Mouse (Mus musculus): Measurements from ENCODE around the gene Snap25. TPM values are rescaled to one million over a fixed set of nuclear protein-coding genes. Genes with fewer than 3 reads are reported as not detected.

Snap25 gene
- polyA plus RNA-seq, 1 experiment from 2014 or later = 342 TPM

DNA sequence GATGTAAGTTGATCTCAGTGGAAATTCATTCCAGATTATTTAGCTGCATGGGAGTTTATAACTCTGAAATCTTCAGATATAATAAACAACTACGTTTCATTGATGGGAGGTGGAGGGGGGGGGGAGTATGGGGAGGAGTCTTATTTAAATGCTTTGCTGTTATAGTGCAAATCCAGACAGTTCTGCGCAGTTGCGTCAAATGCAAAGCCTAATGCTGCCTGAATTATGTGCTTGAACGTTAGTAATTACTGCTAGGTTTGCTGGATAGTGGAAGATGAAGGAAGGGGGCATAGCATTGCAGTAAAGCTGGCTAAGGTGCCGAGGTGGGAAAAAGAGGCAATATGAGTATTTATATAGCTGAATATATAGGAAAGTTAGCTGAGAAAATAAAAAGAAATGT lies 2.3 kb downstream of the Snap25 start:
- peak overlapping the region; percentile 66 for H3K4me2 ChIP-seq
- WGBS = 33% methylated on average over 5 of the region's 5 CpGs
- H3K9me3 ChIP-seq (replicated peaks) = no peaks in the 10 kb centered on the region
- no peaks in the 10 kb centered on the region for H3K27me3 ChIP-seq (replicated peaks)
- peak overlapping the region; percentile 32 for H3K4me3 ChIP-seq (replicated peaks)
- H3K9ac ChIP-seq (replicated peaks) = peak overlapping the region; percentile 33
- no peak for ATAC-seq (ENCODE audit: low FRiP score)
- 0 out of 2 replicates have a peak overlapping the region, but pooled peaks have one; percentile 34 for H3K27ac ChIP-seq (replicated peaks)
- H3K36me3 ChIP-seq = no peaks in the 10 kb centered on the region
- peaks cover 29% of the 10 kb centered on the region for H3K4me1 ChIP-seq

- no peak overlapping the region for H3K27ac ChIP-seq (replicated peaks)
- ATAC-seq (ENCODE audit: low FRiP score) = no peak
- WGBS = 77% methylated on average over 1 of the region's 1 CpGs
Observed at GRCm38 (mm10) chr2:136716400-136716799, 3.1 kb downstream of the Snap25 start.

DNA sequence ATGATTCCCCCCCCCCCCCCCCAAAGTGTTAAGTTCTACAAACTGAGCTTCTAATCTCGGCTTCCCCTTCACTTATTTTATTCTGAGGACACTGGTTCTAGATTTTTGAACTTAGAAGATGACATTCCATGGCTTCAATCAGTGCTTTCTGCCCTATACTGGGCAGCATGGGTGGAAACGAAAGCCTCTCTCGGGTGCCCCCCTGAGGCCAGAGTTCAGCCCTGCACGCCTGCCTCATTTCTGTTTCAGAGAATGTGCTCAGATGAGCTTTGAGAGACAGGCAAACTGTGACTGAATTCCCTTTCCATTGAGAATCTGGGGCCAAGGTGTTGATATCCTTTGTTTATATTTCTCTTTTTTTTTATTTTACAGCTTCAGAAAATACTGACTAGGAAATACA lies 7.0 kb downstream of the Snap25 start:
- no peak for ATAC-seq (ENCODE audit: low FRiP score)
- no peaks in the 10 kb centered on the region for H3K36me3 ChIP-seq
- H3K4me2 ChIP-seq = no peak overlapping the region
- no peaks in the 10 kb centered on the region for H3K9me3 ChIP-seq (replicated peaks)
- WGBS = 35% methylated on average over 4 of the region's 4 CpGs
- H3K9ac ChIP-seq (replicated peaks) = no peak overlapping the region
- H3K4me1 ChIP-seq = peaks cover 10% of the 10 kb centered on the region; the same call in 1 of the 2 replicates
- no peaks in the 10 kb centered on the region for H3K27me3 ChIP-seq (replicated peaks)
- H3K27ac ChIP-seq (replicated peaks) = no peak overlapping the region
- H3K4me3 ChIP-seq (replicated peaks) = no peak overlapping the region

More at GRCm38 (mm10) chr2:136716400-136716799, 3.1 kb downstream of the Snap25 start:
- H3K4me3 ChIP-seq (replicated peaks) = no peak overlapping the region
- peaks cover 25% of the 10 kb centered on the region for H3K4me1 ChIP-seq
- H3K9ac ChIP-seq (replicated peaks) = no peak overlapping the region
- H3K4me2 ChIP-seq = peak overlapping the region; percentile 66
- H3K36me3 ChIP-seq = no peaks in the 10 kb centered on the region
- H3K27me3 ChIP-seq (replicated peaks) = no peaks in the 10 kb centered on the region
- no peaks in the 10 kb centered on the region for H3K9me3 ChIP-seq (replicated peaks)

GRCm38 (mm10) chr2:136738260-136738659 lies 25.0 kb downstream of the Snap25 start:
- Histone ChIP-seq H3K4me1 (no peaks in the 10 kb centered on the region; the same call in 1 of the 2 replicates), H3K9me3 (replicated peaks) (no peaks in the 10 kb centered on the region), H3K27ac (replicated peaks) (no peak overlapping the region), H3K4me2 (no peak overlapping the region), H3K36me3 (no peaks in the 10 kb centered on the region), H3K27me3 (replicated peaks) (no peaks in the 10 kb centered on the region), H3K4me3 (replicated peaks) (no peak overlapping the region), H3K9ac (replicated peaks) (no peak overlapping the region)
- ATAC-seq (ENCODE audit: low FRiP score) = no peak
- whole genome bisulfite sequencing = 86% methylated on average over 2 of the region's 2 CpGs

- Histone ChIP-seq H3K9ac (replicated peaks) (no peak overlapping the region), H3K4me2 (no peak overlapping the region), H3K4me3 (replicated peaks) (no peak overlapping the region), H3K9me3 (replicated peaks) (no peaks in the 10 kb centered on the region), H3K27me3 (replicated peaks) (no peaks in the 10 kb centered on the region), H3K4me1 (peaks cover 13% of the 10 kb centered on the region), H3K27ac (replicated peaks) (no peak overlapping the region), H3K36me3 (no peaks in the 10 kb centered on the region)
- WGBS = 86% methylated on average over 2 of the region's 2 CpGs
- ATAC-seq (ENCODE audit: low FRiP score) = no peak
Observed at GRCm38 (mm10) chr2:136742230-136742629, 29.0 kb downstream of the Snap25 start.

DNA sequence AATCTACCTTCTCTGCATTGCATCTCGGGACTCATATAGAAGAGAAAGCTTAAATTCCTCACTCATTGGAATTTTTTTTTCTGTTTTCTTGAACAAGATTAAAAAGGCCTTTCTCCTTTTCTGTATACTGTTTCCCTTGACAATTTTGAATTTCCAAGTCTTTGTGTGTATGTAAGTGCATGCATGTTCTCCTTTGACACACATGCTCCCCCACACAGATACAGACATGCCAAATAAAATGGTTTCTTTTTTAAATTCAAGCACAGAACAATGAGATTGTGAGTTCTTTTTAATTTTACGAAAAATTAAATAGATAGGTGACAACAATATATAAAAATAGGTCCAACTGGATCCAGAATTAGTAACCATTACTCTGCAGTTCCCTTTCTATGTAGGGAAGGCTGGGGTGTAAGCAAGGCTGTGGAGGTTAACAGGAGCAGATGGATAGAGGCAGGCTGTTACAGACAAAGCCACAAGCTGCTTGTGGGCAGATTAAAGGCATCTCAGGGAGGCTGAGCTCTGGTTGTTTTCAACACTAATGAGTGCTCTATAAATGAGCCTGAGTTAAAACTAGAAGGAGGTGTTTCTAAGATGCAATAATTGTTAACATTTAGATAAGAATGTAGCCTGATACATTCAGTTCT lies 31.6 kb downstream of the Snap25 start:
- Histone ChIP-seq H3K27me3 (replicated peaks) (no peaks in the 10 kb centered on the region), H3K36me3 (no peaks in the 10 kb centered on the region), H3K27ac (replicated peaks) (peak overlapping the region; percentile 51), H3K4me1 (peaks cover 13% of the 10 kb centered on the region), H3K9ac (replicated peaks) (no peak overlapping the region), H3K9me3 (replicated peaks) (no peaks in the 10 kb centered on the region), H3K4me2 (no peak overlapping the region), H3K4me3 (replicated peaks) (no peak overlapping the region)
- peak; percentile 58; the same call in 1 of the 2 replicates for ATAC-seq (ENCODE audit: low FRiP score)
- 81% methylated on average over 2 of the region's 2 CpGs for WGBS

DNA sequence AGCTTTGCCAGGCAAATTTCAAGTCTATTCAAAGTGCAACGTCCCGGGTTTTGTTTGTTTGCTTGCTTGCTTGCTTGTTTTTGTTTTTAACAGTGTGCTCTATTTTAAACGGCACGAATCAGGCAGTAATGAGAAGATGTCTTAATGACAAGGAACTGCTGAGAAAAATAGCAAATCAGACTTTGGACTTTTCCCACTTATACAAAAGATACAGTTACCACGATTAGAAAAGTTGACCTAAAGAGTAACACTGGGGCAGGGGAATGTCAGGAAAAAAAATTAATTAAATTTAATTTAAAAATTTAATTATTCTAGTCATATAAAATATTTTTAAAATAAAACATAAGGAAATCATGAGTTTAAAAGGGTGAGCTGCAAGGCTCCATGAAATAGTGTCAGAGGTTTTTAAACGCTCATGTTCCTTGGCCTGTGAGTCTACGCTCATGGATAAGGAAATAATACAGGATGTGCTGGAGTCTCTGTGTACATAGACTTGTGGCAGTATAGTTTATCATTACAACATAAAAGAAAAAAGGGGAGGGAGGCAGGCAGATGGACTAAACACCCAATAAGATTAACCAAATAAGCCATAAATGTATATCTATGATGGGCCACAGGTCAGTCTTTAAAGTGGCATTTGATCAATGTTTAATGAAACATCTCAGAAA lies 32.2 kb downstream of the Snap25 start:
- H3K36me3 ChIP-seq = no peaks in the 10 kb centered on the region
- H3K4me3 ChIP-seq (replicated peaks) = no peak overlapping the region
- no peak overlapping the region for H3K4me2 ChIP-seq
- H3K9ac ChIP-seq (replicated peaks) = no peak overlapping the region
- no peaks in the 10 kb centered on the region for H3K9me3 ChIP-seq (replicated peaks)
- peaks cover 13% of the 10 kb centered on the region for H3K4me1 ChIP-seq
- ATAC-seq (ENCODE audit: low FRiP score) = no peak
- no peaks in the 10 kb centered on the region for H3K27me3 ChIP-seq (replicated peaks)
- WGBS = 45% methylated on average over 7 of the region's 7 CpGs
- 0 out of 2 replicates have a peak overlapping the region, but pooled peaks have one; percentile 51 for H3K27ac ChIP-seq (replicated peaks)

DNA sequence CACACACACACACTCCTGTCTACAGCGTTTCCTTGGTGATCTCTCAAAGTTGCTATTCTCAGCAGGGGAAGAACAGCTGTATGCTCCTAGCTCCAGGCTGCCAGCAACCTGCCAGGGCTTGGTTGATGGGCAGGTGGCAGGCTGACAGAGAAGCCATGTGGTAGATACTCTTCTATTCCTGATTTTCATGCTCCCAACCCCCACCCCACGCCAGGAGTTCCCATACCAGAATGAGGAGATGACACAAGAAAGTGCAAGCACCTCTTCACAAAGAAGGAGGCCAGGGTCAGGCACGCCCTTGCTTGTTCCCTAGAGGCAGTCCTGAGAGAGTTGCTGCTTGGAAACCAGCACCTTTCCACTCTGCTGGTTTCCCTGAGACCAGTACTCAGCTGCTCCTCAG lies 40.4 kb downstream of the Snap25 start:
- no peak overlapping the region for H3K4me3 ChIP-seq (replicated peaks)
- ATAC-seq (ENCODE audit: low FRiP score) = peak; percentile 18; the same call in 1 of the 2 replicates
- WGBS = 26% methylated on average over 3 of the region's 3 CpGs
- H3K27me3 ChIP-seq (replicated peaks) = no peaks in the 10 kb centered on the region
- H3K4me1 ChIP-seq = peaks cover 7% of the 10 kb centered on the region; the same call in 1 of the 2 replicates
- H3K9ac ChIP-seq (replicated peaks) = no peak overlapping the region
- no peak overlapping the region for H3K27ac ChIP-seq (replicated peaks)
- no peaks in the 10 kb centered on the region for H3K36me3 ChIP-seq
- no peak overlapping the region for H3K4me2 ChIP-seq
- H3K9me3 ChIP-seq (replicated peaks) = no peaks in the 10 kb centered on the region

- Histone ChIP-seq H3K27ac (replicated peaks) (no peak overlapping the region), H3K36me3 (no peaks in the 10 kb centered on the region), H3K27me3 (replicated peaks) (no peaks in the 10 kb centered on the region), H3K4me1 (peaks cover 5% of the 10 kb centered on the region), H3K4me2 (no peak overlapping the region), H3K9me3 (replicated peaks) (no peaks in the 10 kb centered on the region), H3K9ac (replicated peaks) (no peak overlapping the region), H3K4me3 (replicated peaks) (no peak overlapping the region)
- peak; percentile 59 for ATAC-seq (ENCODE audit: low FRiP score)
- 39% methylated on average over 5 of the region's 5 CpGs for WGBS
Observed at GRCm38 (mm10) chr2:136758809-136759551, 45.7 kb downstream of the Snap25 start.

- WGBS = 84% methylated on average over 2 of the region's 2 CpGs
- ATAC-seq (ENCODE audit: low FRiP score) = no peak
- H3K4me2 ChIP-seq = no peak overlapping the region
Observed at GRCm38 (mm10) chr2:136778156-136778555, 64.9 kb downstream of the Snap25 start.

DNA sequence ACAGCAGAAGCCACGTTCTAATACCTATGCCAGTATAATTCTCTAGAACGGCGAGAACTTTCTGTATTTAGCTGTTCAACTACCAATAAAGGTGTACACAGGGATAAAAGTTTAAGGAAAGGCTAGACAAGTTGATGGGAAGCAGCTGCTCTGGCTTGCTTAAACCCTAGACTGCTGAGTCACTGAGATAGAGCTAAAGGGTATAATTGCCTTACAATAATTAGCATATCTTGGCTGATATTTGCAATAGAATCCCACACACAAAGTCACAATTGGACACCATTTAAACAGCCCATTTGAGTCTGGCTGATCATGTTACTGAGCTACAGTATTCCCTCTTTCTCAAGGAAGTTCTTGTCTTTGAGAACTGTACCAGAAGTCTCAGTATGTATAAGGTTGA lies 65.4 kb downstream of the Snap25 start:
- Histone ChIP-seq H3K4me2 (no peak overlapping the region), H3K27me3 (replicated peaks) (no peaks in the 10 kb centered on the region), H3K27ac (replicated peaks) (no peak overlapping the region), H3K4me1 (no peaks in the 10 kb centered on the region), H3K36me3 (peaks cover 34% of the 10 kb centered on the region), H3K4me3 (replicated peaks) (no peak overlapping the region), H3K9ac (replicated peaks) (no peak overlapping the region), H3K9me3 (replicated peaks) (no peaks in the 10 kb centered on the region)
- ATAC-seq (ENCODE audit: low FRiP score) = no peak
- WGBS = 94% methylated on average over 3 of the region's 3 CpGs

More at GRCm38 (mm10) chr2:136778156-136778555, 64.9 kb downstream of the Snap25 start:
- no peaks in the 10 kb centered on the region for H3K27me3 ChIP-seq (replicated peaks)
- H3K27ac ChIP-seq (replicated peaks) = no peak overlapping the region
- H3K4me3 ChIP-seq (replicated peaks) = no peak overlapping the region
- no peaks in the 10 kb centered on the region for H3K9me3 ChIP-seq (replicated peaks)
- peaks cover 31% of the 10 kb centered on the region for H3K36me3 ChIP-seq
- H3K9ac ChIP-seq (replicated peaks) = no peak overlapping the region
- no peaks in the 10 kb centered on the region for H3K4me1 ChIP-seq

Data from neural tube, embryonic 15.5 days (tissue).